Mouse (Mus musculus) G1E (cell line): ENCODE data around the gene Pik3r2. TPM values are rescaled to one million over a fixed set of nuclear protein-coding genes. Genes with fewer than 3 reads are reported as not detected.
A peak's percentile ranks its signal among the peaks of the same experiment; 100 is the strongest.

Experiments used
- ATAC-seq: 2 replicates; pipeline ENCODE4 v1.8.0; 2016; ENCODE audit warnings: mild to moderate bottlenecking; ENCODE audit not compliant: insufficient number of reproducible peaks, poor library complexity, low FRiP score, severe bottlenecking; ENCODE audit errors: extremely low read depth
- DNase-seq: peaks from one replicate; pipeline ENCODE4 v3.0.0; 2012; ENCODE audit warnings: low spot score
- H3K27me3 ChIP-seq: 2 replicates; pipeline ENCODE4 v1.6.1; 2012; ENCODE audit warnings: mild to moderate bottlenecking, low read length, inconsistent platforms; ENCODE audit not compliant: insufficient read depth
- H3K36me3 ChIP-seq: replicated peaks from 2 replicates; pipeline ENCODE3; 2012; ENCODE audit warnings: mild to moderate bottlenecking, inconsistent platforms
- H3K4me1 ChIP-seq: 2 replicates; pipeline ENCODE4 v1.6.1; 2012; ENCODE audit warnings: low read depth, low read length, inconsistent platforms, mixed read lengths; ENCODE audit not compliant: insufficient read depth
- H3K4me3 ChIP-seq: 2 replicates; pipeline ENCODE4 v1.5.1; 2012; ENCODE audit warnings: low read depth, mild to moderate bottlenecking, inconsistent platforms, low read length, moderate library complexity, mixed read lengths
- H3K9me3 ChIP-seq: replicated peaks from 2 replicates; pipeline ENCODE4 v1.6.1; 2012; ENCODE audit warnings: inconsistent platforms
- CTCF ChIP-seq: IDR thresholded peaks from 2 replicates; pipeline ENCODE4 v1.5.1; 2012; ENCODE audit warnings: low read depth, low read length, inconsistent platforms, mixed read lengths
- GATA1 ChIP-seq: IDR thresholded peaks from 2 replicates; pipeline ENCODE4 v1.6.1; 2012; ENCODE audit warnings: borderline replicate concordance, low read length, inconsistent platforms, mixed read lengths
- GATA2 ChIP-seq: IDR thresholded peaks from 2 replicates; pipeline ENCODE4 v1.6.1; 2012; ENCODE audit warnings: low read depth, low read length, inconsistent platforms, borderline replicate concordance
- POLR2AphosphoS5 ChIP-seq: IDR thresholded peaks from 2 replicates; pipeline ENCODE4 v1.6.1; 2012; ENCODE audit warnings: low read depth, low read length, inconsistent platforms; ENCODE audit not compliant: insufficient replicate concordance
- TAL1 ChIP-seq: conservative IDR thresholded peaks from 2 replicates; pipeline ENCODE4 v1.6.1; 2012; ENCODE audit warnings: low read depth, low read length, inconsistent platforms, mixed read lengths
- polyA plus RNA-seq: library from polyadenylated mRNA; stranded (reverse); fragments of >175 nt; gene quantifications from 2 replicates; pipeline ENCODE4 v1.2.3, GENCODE M21; 2012
- total RNA-seq, 2 experiments: library from RNA; stranded (forward) in 1 of 2; stranded (reverse) in 1 of 2; fragments of 200-1000 nt in 1 of 2; fragments of >200 nt in 1 of 2; fragmentation: Nextera tagmentation in 1 of 2; gene quantifications; 2 replicates each; pipeline ENCODE4 v1.2.3; 2014 to 2017

Gene Pik3r2
- total and polyA plus RNA-seq, 3 experiments: 7.1 to 55.0 (median 13.3) TPM

- H3K4me3 ChIP-seq: peak overlapping the region; percentile 97; the same call in 1 of the 2 replicates
- peaks cover 82% of the 10 kb centered on the region for H3K36me3 ChIP-seq
- H3K27me3 ChIP-seq: no peaks in the 10 kb centered on the region
- H3K9me3 ChIP-seq: no peaks in the 10 kb centered on the region
- TF ChIP-seq GATA2: no peak
- TF ChIP-seq TAL1: no peak
- no peak for TF ChIP-seq POLR2AphosphoS5
- TF ChIP-seq GATA1: no peak
- TF ChIP-seq CTCF: no peak
- peaks cover 92% of the 10 kb centered on the region for H3K4me1 ChIP-seq
- DNase-seq (no peak), ATAC-seq (no peak)
These were observed 1.3 kb downstream of the Pik3r2 start for GRCm38 (mm10) chr8:70775227-70775626.

GRCm38 (mm10) chr8:70774740-70775139 is 1.8 kb downstream of the Pik3r2 start:
- Histone ChIP-seq H3K36me3 (peaks cover 82% of the 10 kb centered on the region), H3K4me3 (peak overlapping the region; percentile 41; the same call in 1 of the 2 replicates), H3K27me3 (no peaks in the 10 kb centered on the region), H3K9me3 (no peaks in the 10 kb centered on the region), H3K4me1 (peaks cover 91% of the 10 kb centered on the region)
- ATAC-seq (no peak), DNase-seq (no peak)
- TF ChIP-seq TAL1: no peak
- no peak for TF ChIP-seq GATA1
- no peak for TF ChIP-seq CTCF
- no peak for TF ChIP-seq GATA2
- TF ChIP-seq POLR2AphosphoS5: no peak

- no peak for DNase-seq
- H3K4me3 ChIP-seq: peak overlapping the region; percentile 13; the same call in 1 of the 2 replicates
- no peak for ATAC-seq
These were observed 2.7 kb downstream of the Pik3r2 start for GRCm38 (mm10) chr8:70773833-70774232.

GRCm38 (mm10) chr8:70773410-70773809 is 3.1 kb downstream of the Pik3r2 start:
- peaks cover 82% of the 10 kb centered on the region for H3K36me3 ChIP-seq
- ATAC-seq: no peak
- H3K4me3 ChIP-seq: no peak overlapping the region; the same call in 1 of the 2 replicates
- TF ChIP-seq TAL1 (no peak), GATA1 (no peak), POLR2AphosphoS5 (no peak), GATA2 (no peak), CTCF (no peak)
- peaks cover 91% of the 10 kb centered on the region for H3K4me1 ChIP-seq
- no peak for DNase-seq
- H3K27me3 ChIP-seq: no peaks in the 10 kb centered on the region; the same call in 1 of the 2 replicates
- H3K9me3 ChIP-seq: no peaks in the 10 kb centered on the region

More at GRCm38 (mm10) chr8:70773833-70774232, 2.7 kb downstream of the Pik3r2 start:
- Histone ChIP-seq H3K36me3 (peaks cover 82% of the 10 kb centered on the region), H3K4me1 (peaks cover 91% of the 10 kb centered on the region), H3K27me3 (no peaks in the 10 kb centered on the region; the same call in 1 of the 2 replicates), H3K9me3 (no peaks in the 10 kb centered on the region)
- TF ChIP-seq GATA2 (no peak), CTCF (no peak), TAL1 (no peak), POLR2AphosphoS5 (no peak), GATA1 (no peak)

DNA sequence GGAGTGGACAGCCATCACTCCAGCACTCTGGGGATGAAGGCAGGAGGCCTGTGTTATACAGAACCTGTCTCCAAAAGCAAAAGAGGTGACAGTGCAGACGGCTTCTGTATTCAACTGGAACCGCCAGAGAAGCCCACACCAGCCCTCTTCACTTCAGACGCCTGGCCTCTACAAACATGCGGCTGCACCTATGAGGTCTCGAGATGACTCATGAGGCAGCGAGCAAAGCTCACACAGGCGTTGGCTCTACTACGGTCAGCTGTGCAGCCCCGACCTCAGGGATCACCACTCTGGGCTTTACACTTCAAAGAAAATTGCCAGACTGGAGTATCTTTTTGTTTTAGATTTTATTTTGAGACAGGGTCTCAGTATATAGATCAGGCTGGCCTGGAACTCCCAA is 3.6 kb downstream of the Pik3r2 start:
- Histone ChIP-seq H3K36me3 (peaks cover 82% of the 10 kb centered on the region), H3K9me3 (no peaks in the 10 kb centered on the region), H3K4me1 (peaks cover 89% of the 10 kb centered on the region), H3K4me3 (no peak overlapping the region), H3K27me3 (no peaks in the 10 kb centered on the region; the same call in 1 of the 2 replicates)
- TF ChIP-seq POLR2AphosphoS5 (no peak), TAL1 (no peak), GATA2 (no peak)
- ATAC-seq (no peak), DNase-seq (no peak)

DNA sequence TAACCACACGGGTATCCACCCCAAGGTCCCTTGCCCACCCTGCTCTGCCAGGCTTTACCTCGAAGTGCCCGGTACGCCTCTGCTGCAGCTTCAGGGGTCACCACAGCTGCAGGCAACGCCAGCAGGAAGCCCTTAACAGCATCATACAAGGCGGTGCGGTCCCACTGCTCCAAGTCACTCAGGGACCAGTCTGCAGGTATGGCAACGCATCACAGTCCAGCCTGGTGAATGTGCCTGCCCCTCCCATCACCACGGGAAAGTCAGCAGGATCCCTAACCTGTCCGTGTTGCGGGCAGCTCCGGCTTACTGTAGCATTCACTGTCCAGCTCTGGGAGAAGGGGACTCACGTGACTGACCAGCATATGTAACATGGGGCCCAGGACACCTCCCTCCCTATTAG is 4.4 kb downstream of the Pik3r2 start:
- TF ChIP-seq GATA2 (no peak), POLR2AphosphoS5 (no peak)
- ATAC-seq (no peak), DNase-seq (no peak)
- Histone ChIP-seq H3K36me3 (peaks cover 87% of the 10 kb centered on the region), H3K4me3 (no peak overlapping the region), H3K4me1 (peaks cover 92% of the 10 kb centered on the region), H3K27me3 (no peaks in the 10 kb centered on the region; the same call in 1 of the 2 replicates), H3K9me3 (no peaks in the 10 kb centered on the region)

DNA sequence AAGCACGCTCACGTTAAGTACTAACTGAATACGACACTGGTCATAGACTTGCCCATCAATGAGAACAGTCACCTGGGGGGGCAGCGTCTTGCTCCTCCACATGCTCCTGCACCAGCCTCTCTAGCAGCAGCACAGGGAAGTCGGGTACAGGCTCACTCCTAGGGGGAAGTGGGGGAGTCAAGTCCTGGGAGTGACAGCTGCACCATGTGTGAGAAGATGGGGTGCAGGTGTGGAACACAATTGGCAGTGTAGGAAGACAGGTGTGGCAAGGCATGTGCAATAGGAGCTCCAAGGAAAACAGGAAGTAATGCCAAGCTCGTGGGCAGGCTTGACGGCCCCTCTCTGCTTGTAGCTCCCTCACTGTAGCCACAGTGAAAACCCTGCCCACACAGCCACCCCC is 5.3 kb downstream of the Pik3r2 start:
- H3K4me1 ChIP-seq: peaks cover 94% of the 10 kb centered on the region
- no peaks in the 10 kb centered on the region for H3K9me3 ChIP-seq
- no peak overlapping the region for H3K4me3 ChIP-seq
- no peaks in the 10 kb centered on the region; the same call in 1 of the 2 replicates for H3K27me3 ChIP-seq
- DNase-seq (no peak), ATAC-seq (no peak)
- TF ChIP-seq TAL1 (no peak), POLR2AphosphoS5 (no peak), GATA1 (no peak), GATA2 (no peak), CTCF (no peak)
- peaks cover 90% of the 10 kb centered on the region for H3K36me3 ChIP-seq
